Mouse (Mus musculus): ENCODE results near the gene Gnptab.
A peak's percentile ranks its signal among the peaks of the same experiment; 100 is the strongest.
"Not testable (repeated sequence)": the region's sequence is repeated elsewhere in the genome, so short reads cannot be mapped to it uniquely, and the experiment has no call there.

The Gnptab gene

GRCm38 (mm10) chr10:88412290-88412995, 33.5 kb downstream of the Gnptab start:
- no peak for DNase-seq (ENCODE audit: extremely low spot score, low read depth, low spot score)

GRCm38 (mm10) chr10:88417686-88418085, 38.8 kb downstream of the Gnptab start:
- no peak for DNase-seq (ENCODE audit: extremely low spot score, low read depth, low spot score)

GRCm38 (mm10) chr10:88420141-88420541, 41.2 kb downstream of the Gnptab start:
- no peak for DNase-seq (ENCODE audit: extremely low spot score, low read depth, low spot score)

- DNase-seq (ENCODE audit: extremely low spot score, low read depth, low spot score) = no peak
Measured at GRCm38 (mm10) chr10:88420655-88421435, 41.9 kb downstream of the Gnptab start.

GRCm38 (mm10) chr10:88426158-88426816, 47.4 kb downstream of the Gnptab start:
- peak; percentile 44 for DNase-seq (ENCODE audit: extremely low spot score, low read depth, low spot score)

GRCm38 (mm10) chr10:88426896-88427295, 48.0 kb downstream of the Gnptab start:
- DNase-seq (ENCODE audit: extremely low spot score, low read depth, low spot score) = no peak

GRCm38 (mm10) chr10:88427998-88428397, 49.1 kb downstream of the Gnptab start:
- DNase-seq (ENCODE audit: extremely low spot score, low read depth, low spot score) = no peak

- no peak for DNase-seq (ENCODE audit: extremely low spot score, low read depth, low spot score)
Measured at GRCm38 (mm10) chr10:88441224-88441623, 62.3 kb downstream of the Gnptab start.

GRCm38 (mm10) chr10:88451221-88451620, 72.3 kb downstream of the Gnptab start:
- DNase-seq (ENCODE audit: extremely low spot score, low read depth, low spot score) = no peak

- no peak for DNase-seq (ENCODE audit: extremely low spot score, low read depth, low spot score)
Measured at GRCm38 (mm10) chr10:88451990-88452389, 73.1 kb downstream of the Gnptab start.

- peak; percentile 5 for DNase-seq (ENCODE audit: extremely low spot score, low read depth, low spot score)
Measured at GRCm38 (mm10) chr10:88457816-88458215, 78.9 kb downstream of the Gnptab start.

- DNase-seq (ENCODE audit: extremely low spot score, low read depth, low spot score) = no peak
Measured at GRCm38 (mm10) chr10:88459502-88459992, 80.6 kb downstream of the Gnptab start, which contains the start of gene Sycp3. Gene Sycp3, plus strand, starts transcription at chr10:88459569.

- DNase-seq (ENCODE audit: extremely low spot score, low read depth, low spot score) = no peak
Measured at GRCm38 (mm10) chr10:88460122-88460820, 81.3 kb downstream of the Gnptab start.

GRCm38 (mm10) chr10:88482866-88483265, 103.9 kb downstream of the Gnptab start:
- not testable (repeated sequence) for DNase-seq (ENCODE audit: extremely low spot score, low read depth, low spot score)

GRCm38 (mm10) chr10:88488629-88489028, 109.7 kb downstream of the Gnptab start:
- no peak for DNase-seq (ENCODE audit: extremely low spot score, low read depth, low spot score)

GRCm38 (mm10) chr10:88491632-88492031, 112.7 kb downstream of the Gnptab start:
- DNase-seq (ENCODE audit: extremely low spot score, low read depth, low spot score) = no peak

- no peak for DNase-seq (ENCODE audit: extremely low spot score, low read depth, low spot score)
Measured at GRCm38 (mm10) chr10:88492658-88493057, 113.7 kb downstream of the Gnptab start.

- DNase-seq (ENCODE audit: extremely low spot score, low read depth, low spot score) = no peak
Measured at GRCm38 (mm10) chr10:88494959-88495587, 116.1 kb downstream of the Gnptab start.
